Mouse (Mus musculus): ENCODE measurements at regions not wholly inside any gene's neighbourhood (a gene's known extent, or its start where the extent isn't known, plus 50 kb on each side); places are given as distances from the start of the nearest gene placed in this dataset.

DNA sequence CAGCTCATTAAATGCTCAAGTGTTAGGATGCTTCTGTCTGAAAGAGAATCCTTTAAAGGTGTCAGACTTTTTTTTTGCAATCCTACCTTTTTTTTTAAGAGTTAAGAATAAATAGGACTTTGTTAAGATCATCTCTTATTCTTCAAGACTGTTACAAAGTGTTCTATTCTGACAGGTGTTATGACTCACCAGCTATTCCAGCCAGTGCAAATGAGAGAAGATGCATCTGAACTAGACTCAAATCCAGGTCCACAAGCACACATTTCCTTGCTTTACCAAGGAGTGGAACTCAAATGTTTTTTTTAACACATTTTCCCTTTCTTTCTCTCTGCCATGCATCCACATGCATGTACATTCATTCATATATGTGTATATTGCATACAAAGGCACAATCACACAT, 98.4 kb upstream of the Atp10a start:
- ATAC-seq, result no peak
- no peaks in the 10 kb centered on the region for H3K27me3 ChIP-seq (replicated peaks; ENCODE audit: control insufficient read depth, insufficient read depth, low read length)
- H3K4me3 ChIP-seq (replicated peaks; ENCODE audit: low read length), result no peak overlapping the region
- H3K4me1 ChIP-seq (replicated peaks; ENCODE audit: control insufficient read depth, insufficient read depth, low read length), result no peaks in the 10 kb centered on the region
- H3K9me3 ChIP-seq (ENCODE audit: control insufficient read depth, low read length), result no peaks in the 10 kb centered on the region
- H3K36me3 ChIP-seq (ENCODE audit: control insufficient read depth, insufficient read depth), result no peaks in the 10 kb centered on the region
- H3K9ac ChIP-seq (replicated peaks; ENCODE audit: low read depth, low read length), result no peak overlapping the region
- no peak overlapping the region for H3K27ac ChIP-seq (ENCODE audit: low read length)
- no peak overlapping the region for H3K4me2 ChIP-seq (ENCODE audit: low read length)

DNA sequence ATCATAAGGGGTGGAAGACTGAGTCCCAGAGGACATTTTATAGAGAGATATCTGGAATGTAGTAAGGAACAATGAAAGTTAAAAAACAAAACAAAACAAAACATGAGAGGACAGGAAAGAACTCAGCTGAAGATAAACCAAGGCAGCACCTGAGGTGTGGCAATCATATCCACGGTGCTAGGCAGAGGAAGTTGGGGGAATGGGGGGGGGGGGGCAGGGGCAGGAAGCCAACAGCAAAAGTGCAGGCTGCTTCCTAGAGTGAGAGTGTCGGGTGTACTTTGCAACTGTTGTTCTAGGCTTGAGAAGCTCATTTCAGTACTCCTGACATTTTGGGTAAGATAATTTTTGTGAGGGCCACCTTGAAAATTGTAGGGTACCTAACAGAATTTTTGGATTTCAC, 87.2 kb upstream of the Atp10a start:
- Histone ChIP-seq H3K27me3 (replicated peaks; ENCODE audit: control insufficient read depth, insufficient read depth, low read length) (no peaks in the 10 kb centered on the region), H3K9me3 (ENCODE audit: control insufficient read depth, low read length) (no peaks in the 10 kb centered on the region), H3K9ac (replicated peaks; ENCODE audit: low read depth, low read length) (no peak overlapping the region), H3K4me3 (replicated peaks; ENCODE audit: low read length) (no peak overlapping the region), H3K27ac (ENCODE audit: low read length) (no peak overlapping the region), H3K4me2 (ENCODE audit: low read length) (no peak overlapping the region), H3K36me3 (ENCODE audit: control insufficient read depth, insufficient read depth) (no peaks in the 10 kb centered on the region), H3K4me1 (replicated peaks; ENCODE audit: control insufficient read depth, insufficient read depth, low read length) (no peaks in the 10 kb centered on the region)
- no peak for ATAC-seq
- 76% methylated on average over 2 of the region's 2 CpGs for WGBS

DNA sequence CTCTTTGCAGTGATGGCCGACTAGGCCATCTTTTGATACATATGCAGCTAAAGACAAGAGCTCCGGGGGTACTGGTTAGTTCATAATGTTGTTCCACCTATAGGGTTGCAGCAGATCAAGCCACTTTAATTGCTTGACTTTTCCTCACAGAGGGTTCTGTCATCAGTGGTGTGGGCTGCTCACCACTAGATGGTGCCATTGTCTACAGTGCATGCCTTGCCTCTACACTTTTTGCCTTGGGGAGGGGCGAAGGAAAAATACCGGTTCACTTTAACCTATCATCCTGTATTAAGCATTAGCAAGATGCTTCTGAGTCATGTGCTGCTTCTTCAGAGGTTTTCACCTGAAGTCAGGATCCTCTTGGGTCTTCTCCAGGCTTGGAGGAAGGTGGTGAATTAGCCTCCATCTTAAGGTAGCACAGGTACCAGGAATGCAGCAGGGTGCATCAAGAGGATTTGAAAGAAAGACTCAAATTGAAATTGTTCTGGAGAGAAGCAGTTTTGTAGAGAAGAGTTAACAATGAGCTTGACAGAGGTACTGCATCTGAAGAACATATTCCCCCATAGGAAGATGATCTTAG, 71.6 kb upstream of the Atp10a start:
- no peak overlapping the region for H3K9ac ChIP-seq (replicated peaks; ENCODE audit: low read depth, low read length)
- ATAC-seq, result peak; percentile 84
- H3K27me3 ChIP-seq (replicated peaks; ENCODE audit: control insufficient read depth, insufficient read depth, low read length), result no peaks in the 10 kb centered on the region
- H3K4me3 ChIP-seq (replicated peaks; ENCODE audit: low read length), result no peak overlapping the region
- H3K4me2 ChIP-seq (ENCODE audit: low read length), result no peak overlapping the region
- no peaks in the 10 kb centered on the region for H3K36me3 ChIP-seq (ENCODE audit: control insufficient read depth, insufficient read depth)
- no peaks in the 10 kb centered on the region for H3K9me3 ChIP-seq (ENCODE audit: control insufficient read depth, low read length)
- H3K27ac ChIP-seq (ENCODE audit: low read length), result no peak overlapping the region
- no peaks in the 10 kb centered on the region for H3K4me1 ChIP-seq (replicated peaks; ENCODE audit: control insufficient read depth, insufficient read depth, low read length)
- 36% methylated on average over 4 of the region's 4 CpGs for WGBS

DNA sequence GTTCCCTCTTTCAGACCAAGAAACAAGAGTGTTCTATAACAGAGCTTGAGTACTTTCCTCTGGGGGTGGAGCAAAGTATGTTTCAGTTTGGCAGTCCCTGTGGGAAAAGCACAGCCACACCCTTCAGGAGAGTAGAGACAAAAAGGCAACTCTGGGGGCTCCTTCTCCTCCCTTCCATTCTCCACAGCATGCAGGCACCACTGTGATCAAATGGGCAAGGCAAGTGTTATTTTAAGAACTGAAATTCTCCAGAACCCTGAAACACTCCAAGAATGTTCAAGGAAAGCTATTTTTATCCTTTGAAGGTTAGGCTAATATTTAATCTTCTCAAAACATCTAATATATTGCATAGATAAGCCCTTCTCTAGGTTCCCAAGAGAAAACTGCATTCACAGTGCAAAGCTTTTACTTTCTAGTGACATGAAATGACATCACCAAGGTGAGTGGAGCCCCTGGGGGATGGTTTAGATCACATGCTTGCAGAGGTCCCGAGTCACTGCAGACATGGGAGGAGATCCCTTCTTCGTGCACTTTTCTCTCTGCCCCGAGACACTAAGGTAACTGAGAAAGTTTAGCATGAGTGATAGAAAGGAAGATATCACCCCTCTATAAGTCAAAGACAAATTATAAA, 70.2 kb upstream of the Atp10a start:
- WGBS, result 79% methylated on average over 3 of the region's 3 CpGs
- Histone ChIP-seq H3K9me3 (ENCODE audit: control insufficient read depth, low read length) (no peaks in the 10 kb centered on the region), H3K4me1 (replicated peaks; ENCODE audit: control insufficient read depth, insufficient read depth, low read length) (no peaks in the 10 kb centered on the region), H3K4me2 (ENCODE audit: low read length) (no peak overlapping the region), H3K27me3 (replicated peaks; ENCODE audit: control insufficient read depth, insufficient read depth, low read length) (no peaks in the 10 kb centered on the region), H3K27ac (ENCODE audit: low read length) (no peak overlapping the region), H3K9ac (replicated peaks; ENCODE audit: low read depth, low read length) (no peak overlapping the region), H3K4me3 (replicated peaks; ENCODE audit: low read length) (no peak overlapping the region), H3K36me3 (ENCODE audit: control insufficient read depth, insufficient read depth) (no peaks in the 10 kb centered on the region)
- ATAC-seq, result no peak

DNA sequence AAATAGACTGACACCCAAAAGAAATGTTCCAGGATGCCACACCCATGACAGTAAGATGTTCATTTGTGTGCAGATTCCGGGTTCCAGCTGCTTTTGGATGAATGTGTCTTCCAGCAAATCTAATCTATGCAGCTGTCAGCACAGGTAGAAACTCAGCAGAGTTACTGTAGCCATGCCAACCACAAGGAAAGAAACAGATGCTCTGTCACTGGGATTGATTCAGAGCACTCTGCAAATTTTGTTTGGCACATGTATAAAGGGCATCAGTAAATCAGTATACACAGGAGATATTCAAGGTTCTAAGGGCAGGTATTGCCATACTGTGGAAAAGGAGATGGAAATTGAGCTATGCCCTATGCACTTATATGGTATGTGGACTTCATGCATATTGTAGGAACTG, 60.0 kb upstream of the Atp10a start:
- Histone ChIP-seq H3K27ac (ENCODE audit: low read length) (no peak overlapping the region), H3K4me3 (replicated peaks; ENCODE audit: low read length) (no peak overlapping the region), H3K4me1 (replicated peaks; ENCODE audit: control insufficient read depth, insufficient read depth, low read length) (no peaks in the 10 kb centered on the region), H3K4me2 (ENCODE audit: low read length) (no peak overlapping the region), H3K36me3 (ENCODE audit: control insufficient read depth, insufficient read depth) (no peaks in the 10 kb centered on the region), H3K27me3 (replicated peaks; ENCODE audit: control insufficient read depth, insufficient read depth, low read length) (no peaks in the 10 kb centered on the region), H3K9ac (replicated peaks; ENCODE audit: low read depth, low read length) (no peak overlapping the region), H3K9me3 (ENCODE audit: control insufficient read depth, low read length) (no peaks in the 10 kb centered on the region)
- 69% methylated on average over 1 of the region's 1 CpGs for WGBS
- no peak for ATAC-seq

Data from forebrain, embryonic 16.5 days (tissue).